27 mouse cellular contexts compared by ENCODE assay signal in genomic region chr17:89521912-89522311, GRCm38 (mm10).
DNase-seq lines count a peak whose midpoint lies in the region; ATAC-seq lines count a peak whose summit lies in the region.
"Had no signal": no experiment of that assay in that cellular context is flagged by ENCODE, and none has a peak within 500 bp of the region (broad histone marks: within the 10 kb centered on the region; RNA-seq: fewer than 3 reads in every experiment).

No protein-coding gene starts in this region.

- no peak overlapping the region for H3K27ac ChIP-seq in forebrain, embryonic 11.5 days (ENCODE audit: low read depth, low read length)
- H3K27ac ChIP-seq in forebrain, embryonic 14.5 days (ENCODE audit: low read depth, low read length) = no peak overlapping the region
- H3K27ac ChIP-seq in hindbrain, embryonic 11.5 days (ENCODE audit: low read depth, low read length) = no peak overlapping the region
- no peak overlapping the region for H3K27ac ChIP-seq in hindbrain, embryonic 10.5 days
- H3K27ac ChIP-seq: embryonic facial prominence, embryonic 12.5 days; embryonic facial prominence, embryonic 15.5 days; gastrocnemius, adult 2 months; heart, embryonic 15.5 days; hindbrain, embryonic 12.5 days; hindbrain, embryonic 15.5 days had no signal

- no peaks in the 10 kb centered on the region for H3K27me3 ChIP-seq in forebrain, embryonic 11.5 days (ENCODE audit: control insufficient read depth, insufficient read depth, low read length)
- no peaks in the 10 kb centered on the region for H3K27me3 ChIP-seq in forebrain, embryonic 14.5 days (replicated peaks; ENCODE audit: control insufficient read depth, insufficient read depth, low read length)
- no peaks in the 10 kb centered on the region for H3K27me3 ChIP-seq in hindbrain, embryonic 11.5 days (ENCODE audit: control insufficient read depth, insufficient read depth, low read length)
- no peaks in the 10 kb centered on the region for H3K27me3 ChIP-seq in hindbrain, embryonic 10.5 days (ENCODE audit: insufficient read depth, poor library complexity, severe bottlenecking)
- H3K27me3 ChIP-seq: embryonic facial prominence, embryonic 12.5 days; embryonic facial prominence, embryonic 15.5 days; heart, embryonic 12.5 days; heart, embryonic 15.5 days; hindbrain, embryonic 12.5 days; hindbrain, embryonic 15.5 days had no signal

- 73% methylated on average over 4 of the region's 4 CpGs for WGBS in forebrain, embryonic 11.5 days
- WGBS in forebrain, embryonic 14.5 days = 70% methylated on average over 4 of the region's 4 CpGs
- 75% methylated on average over 4 of the region's 4 CpGs for WGBS in hindbrain, embryonic 11.5 days
- 73% methylated on average over 4 of the region's 4 CpGs for WGBS in hindbrain, embryonic 10.5 days

- H3K9ac ChIP-seq in forebrain, embryonic 11.5 days (ENCODE audit: low read length) = no peak overlapping the region
- H3K9ac ChIP-seq in forebrain, embryonic 14.5 days (ENCODE audit: low read length) = no peak overlapping the region
- H3K9ac ChIP-seq in hindbrain, embryonic 11.5 days (ENCODE audit: low read depth, low read length) = no peak overlapping the region
- H3K9ac ChIP-seq: embryonic facial prominence, embryonic 12.5 days; embryonic facial prominence, embryonic 15.5 days; forebrain, postnatal 0 days; heart, embryonic 12.5 days; heart, embryonic 15.5 days; hindbrain, embryonic 12.5 days; hindbrain, embryonic 15.5 days had no signal

- H3K4me1 ChIP-seq in forebrain, embryonic 11.5 days (replicated peaks; ENCODE audit: control insufficient read depth, insufficient read depth, low read length) = no peaks in the 10 kb centered on the region
- no peaks in the 10 kb centered on the region for H3K4me1 ChIP-seq in forebrain, embryonic 14.5 days (ENCODE audit: control insufficient read depth, insufficient read depth, low read length)
- no peaks in the 10 kb centered on the region for H3K4me1 ChIP-seq in hindbrain, embryonic 11.5 days (replicated peaks; ENCODE audit: control insufficient read depth, insufficient read depth, low read length)
- 0 out of 2 replicates have a peak, but pooled peaks cover 5% of the 10 kb centered on the region for H3K4me1 ChIP-seq in hindbrain, embryonic 10.5 days (replicated peaks)
- H3K4me1 ChIP-seq: embryonic facial prominence, embryonic 12.5 days; embryonic facial prominence, embryonic 15.5 days; heart, embryonic 12.5 days; heart, embryonic 15.5 days; hindbrain, embryonic 12.5 days; hindbrain, embryonic 15.5 days had no signal

- H3K4me3 ChIP-seq in forebrain, embryonic 11.5 days (ENCODE audit: low read depth, low read length) = no peak overlapping the region
- H3K4me3 ChIP-seq in forebrain, embryonic 14.5 days (ENCODE audit: low read depth, low read length) = no peak overlapping the region
- no peak overlapping the region for H3K4me3 ChIP-seq in hindbrain, embryonic 11.5 days (ENCODE audit: low read depth, low read length)
- H3K4me3 ChIP-seq in hindbrain, embryonic 10.5 days = no peak overlapping the region
- H3K4me3 ChIP-seq: embryonic facial prominence, embryonic 12.5 days; embryonic facial prominence, embryonic 15.5 days; gastrocnemius, adult 2 months; heart, embryonic 12.5 days; heart, embryonic 15.5 days; hindbrain, embryonic 12.5 days; hindbrain, embryonic 15.5 days had no signal

- no peaks in the 10 kb centered on the region for H3K9me3 ChIP-seq in forebrain, embryonic 11.5 days (ENCODE audit: control insufficient read depth, low read length)
- H3K9me3 ChIP-seq in forebrain, embryonic 14.5 days (replicated peaks; ENCODE audit: control insufficient read depth, low read length) = no peaks in the 10 kb centered on the region
- no peaks in the 10 kb centered on the region for H3K9me3 ChIP-seq in hindbrain, embryonic 11.5 days (ENCODE audit: control insufficient read depth, low read length)
- no peaks in the 10 kb centered on the region for H3K9me3 ChIP-seq in hindbrain, embryonic 10.5 days
- H3K9me3 ChIP-seq: embryonic facial prominence, embryonic 12.5 days; embryonic facial prominence, embryonic 15.5 days; heart, embryonic 12.5 days; heart, embryonic 15.5 days; hindbrain, embryonic 12.5 days; hindbrain, embryonic 15.5 days had no signal

- peak; percentile 47 for ATAC-seq in forebrain, embryonic 11.5 days (replicated peaks; ENCODE audit: low FRiP score)
- ATAC-seq in forebrain, embryonic 14.5 days = no peak
- no peak for ATAC-seq in hindbrain, embryonic 11.5 days (ENCODE audit: low FRiP score)
- ATAC-seq: CD4-positive, CD25-positive, alpha-beta regulatory T cell, adult 4 months; forebrain, postnatal 0 days; intestine, postnatal 0 days had no signal

- no peak overlapping the region for H3K4me2 ChIP-seq in forebrain, embryonic 11.5 days (ENCODE audit: low read depth, low read length, severe bottlenecking)
- no peak overlapping the region for H3K4me2 ChIP-seq in forebrain, embryonic 14.5 days (ENCODE audit: low read length)
- no peak overlapping the region for H3K4me2 ChIP-seq in hindbrain, embryonic 11.5 days (replicated peaks; ENCODE audit: low read depth, low read length)
- H3K4me2 ChIP-seq: embryonic facial prominence, embryonic 12.5 days; embryonic facial prominence, embryonic 15.5 days; heart, embryonic 12.5 days; heart, embryonic 15.5 days; hindbrain, embryonic 12.5 days; hindbrain, embryonic 15.5 days had no signal

- no peaks in the 10 kb centered on the region for H3K36me3 ChIP-seq in forebrain, embryonic 11.5 days (ENCODE audit: control insufficient read depth, insufficient read depth, low read length)
- no peaks in the 10 kb centered on the region for H3K36me3 ChIP-seq in forebrain, embryonic 14.5 days (ENCODE audit: control insufficient read depth, insufficient read depth, low read length)
- no peaks in the 10 kb centered on the region for H3K36me3 ChIP-seq in hindbrain, embryonic 11.5 days (ENCODE audit: control insufficient read depth, insufficient read depth, low read length)
- no peaks in the 10 kb centered on the region for H3K36me3 ChIP-seq in hindbrain, embryonic 10.5 days
- H3K36me3 ChIP-seq: embryonic facial prominence, embryonic 12.5 days; embryonic facial prominence, embryonic 15.5 days; heart, embryonic 12.5 days; heart, embryonic 15.5 days; hindbrain, embryonic 12.5 days; hindbrain, embryonic 15.5 days had no signal

- no peak for DNase-seq in forebrain, embryonic 11.5 days (ENCODE audit: low spot score)
- no peak for DNase-seq in forebrain, embryonic 14.5 days (ENCODE audit: low spot score)
- peak; percentile 13 for DNase-seq in hindbrain, embryonic 11.5 days (ENCODE audit: low spot score)
- no peak for DNase-seq in hindbrain, embryonic 10.5 days (ENCODE audit: low spot score)
- DNase-seq in R1 (ENCODE audit: low read depth, low spot score) = peak; percentile 12
- peak; percentile 12 for DNase-seq in ZHBTc4 (ENCODE audit: low read depth, low spot score)
- DNase-seq in urinary bladder, postnatal 25 days (ENCODE audit: low spot score) = no peak
- DNase-seq: adrenal gland, postnatal 10 days; adrenal gland, postnatal 36 days; cerebellum, adult 18-20 months; cerebellum, adult 9-10 months; cerebellum, postnatal 14 days; forebrain, postnatal 0 days; gastrocnemius, adult 2 months; gastrocnemius, postnatal 14 days; heart, adult 11 months; heart, postnatal 10 days; heart, postnatal 36 days; kidney, adult 2 months had no signal

Comparison
In these comparisons a context has a peak if more than half of its experiments do, and no peak if none do; other contexts are left out.
1. DNase-seq: peak in hindbrain, embryonic 11.5 days (single experiment), R1 (single experiment) and ZHBTc4 (single experiment); none in forebrain, embryonic 11.5 days (single experiment), forebrain, embryonic 14.5 days (single experiment), hindbrain, embryonic 10.5 days (single experiment) and urinary bladder, postnatal 25 days (single experiment).